In the genomic region with DNA sequence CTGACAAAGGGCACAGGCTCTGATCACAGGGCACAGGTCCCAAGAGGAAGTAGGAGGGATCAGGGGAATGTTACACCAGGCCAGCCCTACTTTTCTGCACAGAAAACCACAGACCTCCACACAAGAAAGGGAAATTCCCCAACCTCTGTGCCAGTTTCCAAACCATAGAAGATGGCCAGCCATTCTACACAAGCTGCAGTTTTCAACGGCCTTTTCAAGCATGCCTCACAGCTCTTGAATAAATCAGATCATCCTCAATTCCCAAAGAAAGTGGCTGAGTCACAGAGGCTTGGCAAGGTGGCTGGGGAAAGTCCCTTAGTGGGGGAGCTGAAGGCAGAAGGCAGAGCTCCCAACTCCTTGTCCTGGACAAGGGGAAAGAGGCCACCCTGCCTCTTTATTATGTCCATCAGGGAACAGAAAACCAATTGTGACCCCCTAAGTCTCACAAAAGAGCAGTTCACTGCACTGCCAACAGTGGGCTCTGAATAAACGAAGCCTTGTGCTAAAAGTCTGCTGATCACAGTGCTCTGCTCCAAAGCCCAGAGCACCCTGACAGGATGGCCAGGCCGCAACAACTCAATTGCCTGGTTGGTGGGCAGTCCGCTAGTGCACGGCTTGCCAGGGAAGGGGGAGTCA, we compare ENCODE assay signal across 8 mouse cellular contexts.
A peak's percentile ranks its signal among the peaks of the same experiment; 100 is the strongest.
DNase-seq lines count a peak whose midpoint lies in the region; ATAC-seq and TF ChIP-seq lines count a peak whose summit lies in the region.
"Had no signal": no experiment of that assay in that cellular context is flagged by ENCODE, and none has a peak within 500 bp of the region (broad histone marks: within the 10 kb centered on the region; RNA-seq: fewer than 3 reads in every experiment).

No protein-coding gene starts in this region.

- POLR2A ChIA-PET in Patski (lab: Charles Lee): interaction anchor here (0.6 to 1.6 kb wide), 3 partner anchors 9 to 231 kb away, joined by 3 to 5 read pairs (median 4); no protein-coding TSS in a partner anchor

- DNase-seq in 416B (ENCODE audit: low read depth): peak; percentile 56
- peak; percentile 92 for DNase-seq in Patski (ENCODE audit: low read depth, low spot score)
- DNase-seq in fibroblast of lung, adult 2 months (ENCODE audit: low read depth): peak; percentile 94
- peak; percentile 82 for DNase-seq in hindbrain, postnatal 0 days (ENCODE audit: low spot score)
- peak; percentile 33 for DNase-seq in midbrain, embryonic 14.5 days
- no peak for DNase-seq in urinary bladder, adult 2 months (ENCODE audit: low spot score)
- DNase-seq in kidney, postnatal 4 days: no peak

- H3K27me3 ChIP-seq in Patski: no peaks in the 10 kb centered on the region
- no peaks in the 10 kb centered on the region for H3K27me3 ChIP-seq in hindbrain, postnatal 0 days (ENCODE audit: insufficient read depth, low read length)
- H3K27me3 ChIP-seq in midbrain, embryonic 14.5 days (ENCODE audit: control insufficient read depth, insufficient read depth, low read length): no peaks in the 10 kb centered on the region

- no peak overlapping the region for H3K4me2 ChIP-seq in hindbrain, postnatal 0 days (ENCODE audit: low read depth, low read length)
- no peak overlapping the region for H3K4me2 ChIP-seq in midbrain, embryonic 14.5 days (ENCODE audit: low read length)
- H3K4me2 ChIP-seq: limb, embryonic 12.5 days had no signal

- no peak for TF ChIP-seq CTCF in Patski (IDR thresholded peaks at IDR 0.05)
- peak; percentile 53 for TF ChIP-seq CTCF in hindbrain, postnatal 0 days (IDR thresholded peaks at IDR 0.05; ENCODE audit: low read depth)

- in situ Hi-C loops in Patski (cut with MboI; ENCODE audit: low pct_unique_long_range_greater_than_20kb): loop anchor here (10.0 kb wide), 1 partner anchor 839 kb away; no protein-coding TSS in a partner anchor

- 38% methylated on average over 5 of the region's 5 CpGs for WGBS in hindbrain, postnatal 0 days
- 23% methylated on average over 5 of the region's 5 CpGs for WGBS in midbrain, embryonic 14.5 days

- H3K36me3 ChIP-seq in hindbrain, postnatal 0 days (ENCODE audit: insufficient read depth, low read length): no peaks in the 10 kb centered on the region
- H3K36me3 ChIP-seq in midbrain, embryonic 14.5 days (ENCODE audit: control insufficient read depth, insufficient read depth, low read length): no peaks in the 10 kb centered on the region
- H3K36me3 ChIP-seq: limb, embryonic 12.5 days had no signal

- H3K4me3 ChIP-seq in hindbrain, postnatal 0 days (ENCODE audit: low read length): no peak overlapping the region
- H3K4me3 ChIP-seq in midbrain, embryonic 14.5 days (replicated peaks; ENCODE audit: low read depth, low read length): no peak overlapping the region
- H3K4me3 ChIP-seq: limb, embryonic 12.5 days had no signal

- H3K9ac ChIP-seq in hindbrain, postnatal 0 days (replicated peaks; ENCODE audit: low read length): no peak overlapping the region
- no peak overlapping the region for H3K9ac ChIP-seq in midbrain, embryonic 14.5 days (replicated peaks; ENCODE audit: low read length)
- H3K9ac ChIP-seq: limb, embryonic 12.5 days had no signal

- ATAC-seq in Patski: peak; percentile 96
- peak; percentile 97 for ATAC-seq in hindbrain, postnatal 0 days
- peak; percentile 46; the same call in 1 of the 2 replicates for ATAC-seq in midbrain, embryonic 14.5 days (ENCODE audit: low FRiP score, low TSS enrichment)

- CTCF ChIA-PET in Patski (lab: Charles Lee): interaction anchor here (1.2 to 1.6 kb wide), 2 partner anchors 11 to 845 kb away, joined by 3 to 4 read pairs; no protein-coding TSS in a partner anchor

- H3K9me3 ChIP-seq in hindbrain, postnatal 0 days (ENCODE audit: low read length): no peaks in the 10 kb centered on the region
- H3K9me3 ChIP-seq in midbrain, embryonic 14.5 days (ENCODE audit: control insufficient read depth, low read length): no peaks in the 10 kb centered on the region
- H3K9me3 ChIP-seq: limb, embryonic 12.5 days had no signal

- no peaks in the 10 kb centered on the region for H3K4me1 ChIP-seq in hindbrain, postnatal 0 days (ENCODE audit: insufficient read depth, low read length)
- H3K4me1 ChIP-seq in midbrain, embryonic 14.5 days (ENCODE audit: control insufficient read depth, insufficient read depth, low read length): no peaks in the 10 kb centered on the region

- H3K27ac ChIP-seq in hindbrain, postnatal 0 days: peak overlapping the region; percentile 76
- H3K27ac ChIP-seq in midbrain, embryonic 14.5 days (replicated peaks; ENCODE audit: low read depth, low read length): no peak overlapping the region
- H3K27ac ChIP-seq: limb, embryonic 12.5 days had no signal

Comparison
In these comparisons a context has a peak if more than half of its experiments do, and no peak if none do; other contexts are left out.
1. DNase-seq: peak in 416B (single experiment), Patski (single experiment), fibroblast of lung, adult 2 months (single experiment), hindbrain, postnatal 0 days (single experiment) and midbrain, embryonic 14.5 days (single experiment); none in urinary bladder, adult 2 months (single experiment) and kidney, postnatal 4 days (0 of 2).
2. ATAC-seq: peak in every context shown above with its lines; median percentile 97 in hindbrain, postnatal 0 days; 96 in Patski; 46 in midbrain, embryonic 14.5 days.